Mouse (Mus musculus) liver, embryonic 15.5 days (tissue): ENCODE data around the gene Nmnat3. TPM values are rescaled to one million over a fixed set of nuclear protein-coding genes. Genes with fewer than 3 reads are reported as not detected.
A peak's percentile ranks its signal among the peaks of the same experiment; 100 is the strongest.

Source experiments
- ATAC-seq: fragments of 200-750 bp; cut with Nextera tagmentation; 2 replicates; pipeline ENCODE4 v1.8.0; 2017; ENCODE audit warnings: moderate number of reproducible peaks, mild to moderate bottlenecking, moderate library complexity; ENCODE audit not compliant: insufficient read depth
- H3K27ac ChIP-seq: fragments of 300-500 bp; sonication (generic); replicated peaks from 2 replicates; pipeline ENCODE4 v1.5.1; 2015; ENCODE audit warnings: mild to moderate bottlenecking, inconsistent platforms
- H3K27me3 ChIP-seq: fragments of 300-500 bp; sonication (generic); 2 replicates; pipeline ENCODE4 v1.6.1; 2015; ENCODE audit warnings: mild to moderate bottlenecking, inconsistent platforms
- H3K36me3 ChIP-seq: fragments of 300-500 bp; sonication (generic); replicated peaks from 2 replicates; pipeline ENCODE4 v1.6.1; 2015; ENCODE audit warnings: moderate library complexity, mild to moderate bottlenecking, inconsistent platforms
- H3K4me1 ChIP-seq: fragments of 300-500 bp; sonication (generic); replicated peaks from 2 replicates; pipeline ENCODE4 v1.6.1; 2015; ENCODE audit warnings: inconsistent platforms
- H3K4me2 ChIP-seq: fragments of 300-500 bp; sonication (generic); 2 replicates; pipeline ENCODE4 v1.6.1; 2015; ENCODE audit warnings: moderate library complexity, mild to moderate bottlenecking, inconsistent platforms
- H3K4me3 ChIP-seq: fragments of 300-500 bp; sonication (generic); replicated peaks from 2 replicates; pipeline ENCODE4 v1.5.1; 2015; ENCODE audit warnings: mild to moderate bottlenecking, inconsistent platforms
- H3K9ac ChIP-seq: fragments of 300-500 bp; sonication (generic); 2 replicates; pipeline ENCODE4 v1.6.1; 2015; ENCODE audit warnings: moderate library complexity, mild to moderate bottlenecking, inconsistent platforms
- H3K9me3 ChIP-seq: fragments of 300-500 bp; sonication (generic); replicated peaks from 2 replicates; pipeline ENCODE4 v1.6.1; 2016; ENCODE audit warnings: inconsistent platforms
- WGBS: fragments of 180-500 bp; shearing (Covaris S2); methylation state at CpG from one replicate; pipeline ENCODE4 v1.1.7; 2015; ENCODE audit warnings: mixed read lengths; ENCODE audit not compliant: insufficient replicate concordance; 5-methylcytosine and 5-hydroxymethylcytosine counted together
- polyA plus RNA-seq: library from polyadenylated mRNA; unstranded; fragments of >200 nt; fragmentation: Nextera tagmentation; extraction: Ambion mirVana; gene quantifications from 2 replicates; pipeline ENCODE4 v1.2.1, GENCODE M21; 2015

Gene Nmnat3
- polyA plus RNA-seq, 1 experiment from 2014 or later, result 28.6 TPM

DNA sequence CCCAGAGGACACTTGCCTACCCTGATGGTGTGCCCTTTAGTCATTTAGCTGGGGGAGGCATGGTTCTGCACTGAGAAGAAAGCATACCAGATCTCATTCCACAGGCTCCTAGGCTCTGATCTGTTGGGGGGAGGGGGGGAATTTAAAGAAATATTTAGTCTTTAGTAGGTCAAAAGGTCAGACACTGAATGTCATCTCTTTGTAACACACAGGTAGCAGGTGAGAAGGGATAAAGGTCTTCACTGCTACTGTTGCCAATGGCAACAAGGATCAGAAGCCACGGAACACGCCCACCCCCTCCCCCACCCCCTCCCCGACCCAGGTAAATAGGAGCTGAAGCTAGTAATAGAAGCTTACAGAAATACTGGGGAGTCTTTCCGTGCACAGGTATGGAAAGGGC is 136.5 kb downstream of the Nmnat3 start:
- Histone ChIP-seq H3K36me3 (no peaks in the 10 kb centered on the region), H3K9ac (no peak overlapping the region), H3K27me3 (peaks cover 41% of the 10 kb centered on the region), H3K4me3 (no peak overlapping the region), H3K9me3 (no peaks in the 10 kb centered on the region), H3K27ac (peak overlapping the region; percentile 76), H3K4me1 (peaks cover 28% of the 10 kb centered on the region), H3K4me2 (peak overlapping the region; percentile 59)
- no peak for ATAC-seq
- 21% methylated on average over 4 of the region's 4 CpGs for WGBS

DNA sequence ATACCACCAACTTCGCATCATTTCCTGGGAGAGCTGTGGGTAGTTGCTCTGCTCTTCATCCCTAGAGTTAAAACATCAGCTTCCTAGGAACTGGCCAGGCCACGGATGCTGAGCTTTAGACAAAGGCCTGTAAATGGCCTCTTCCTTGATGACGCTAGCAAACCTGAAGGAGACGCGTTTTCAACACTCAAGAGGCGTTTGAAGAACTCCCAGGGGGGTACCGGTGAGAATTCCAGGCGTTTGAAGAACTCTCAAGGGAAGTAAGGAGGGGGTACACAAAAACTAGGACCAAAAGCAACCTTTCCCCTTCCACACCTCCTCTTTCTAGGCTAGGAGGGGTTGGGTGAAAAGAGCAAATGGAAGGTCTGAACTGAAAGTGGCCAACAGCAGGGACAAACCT is 137.1 kb downstream of the Nmnat3 start:
- peak overlapping the region; percentile 59 for H3K4me2 ChIP-seq
- no peaks in the 10 kb centered on the region for H3K36me3 ChIP-seq
- H3K27me3 ChIP-seq, result peaks cover 41% of the 10 kb centered on the region
- no peaks in the 10 kb centered on the region for H3K9me3 ChIP-seq
- peaks cover 34% of the 10 kb centered on the region for H3K4me1 ChIP-seq
- WGBS, result 7% methylated on average over 8 of the region's 8 CpGs
- peak overlapping the region; percentile 76 for H3K27ac ChIP-seq
- no peak for ATAC-seq
- no peak overlapping the region for H3K9ac ChIP-seq
- H3K4me3 ChIP-seq, result peak overlapping the region; percentile 54

- under 1% methylated on average over 39 of the region's 42 CpGs for WGBS
- Histone ChIP-seq H3K4me2 (peak overlapping the region; percentile 59), H3K27me3 (peaks cover 41% of the 10 kb centered on the region), H3K4me3 (peak overlapping the region; percentile 54), H3K36me3 (no peaks in the 10 kb centered on the region), H3K9me3 (no peaks in the 10 kb centered on the region), H3K27ac (peak overlapping the region; percentile 54), H3K9ac (0 out of 2 replicates have a peak overlapping the region, but pooled peaks have one; percentile 40), H3K4me1 (peaks cover 35% of the 10 kb centered on the region)
- ATAC-seq, result peak; percentile 53
These were observed 137.5 kb downstream of the Nmnat3 start for GRCm38 (mm10) chr9:98424725-98425210.

DNA sequence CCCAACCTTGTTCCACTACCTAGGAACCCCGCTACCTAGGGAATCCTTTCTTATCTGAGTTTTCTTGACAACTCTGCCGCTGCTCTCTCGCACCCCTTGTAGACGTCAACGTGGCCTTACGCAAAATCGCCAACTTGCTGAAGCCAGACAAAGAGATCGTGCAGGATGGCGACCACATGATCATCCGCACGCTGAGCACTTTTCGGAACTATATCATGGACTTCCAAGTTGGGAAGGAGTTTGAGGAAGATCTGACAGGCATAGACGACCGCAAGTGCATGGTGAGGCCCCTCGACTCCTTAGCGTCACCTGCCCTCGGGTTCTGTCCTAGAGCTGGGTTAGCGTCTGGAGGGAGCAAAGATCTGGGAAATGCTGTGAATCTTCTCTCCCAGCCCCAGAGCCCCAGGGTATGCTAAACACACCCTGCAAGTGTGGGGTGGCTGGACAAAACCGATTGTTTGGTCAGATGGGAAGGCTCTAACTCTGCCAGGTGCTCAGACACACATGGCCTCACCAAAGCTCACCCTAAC is 138.2 kb downstream of the Nmnat3 start:
- H3K36me3 ChIP-seq, result no peaks in the 10 kb centered on the region
- H3K27me3 ChIP-seq, result peaks cover 41% of the 10 kb centered on the region
- peak overlapping the region; percentile 59 for H3K4me2 ChIP-seq
- WGBS, result 13% methylated on average over 19 of the region's 19 CpGs
- H3K9ac ChIP-seq, result 0 out of 2 replicates have a peak overlapping the region, but pooled peaks have one; percentile 40
- ATAC-seq, result no peak
- peak overlapping the region; percentile 54 for H3K4me3 ChIP-seq
- H3K4me1 ChIP-seq, result peaks cover 35% of the 10 kb centered on the region
- H3K9me3 ChIP-seq, result no peaks in the 10 kb centered on the region
- H3K27ac ChIP-seq, result peak overlapping the region; percentile 9; the same call in 1 of the 2 replicates

DNA sequence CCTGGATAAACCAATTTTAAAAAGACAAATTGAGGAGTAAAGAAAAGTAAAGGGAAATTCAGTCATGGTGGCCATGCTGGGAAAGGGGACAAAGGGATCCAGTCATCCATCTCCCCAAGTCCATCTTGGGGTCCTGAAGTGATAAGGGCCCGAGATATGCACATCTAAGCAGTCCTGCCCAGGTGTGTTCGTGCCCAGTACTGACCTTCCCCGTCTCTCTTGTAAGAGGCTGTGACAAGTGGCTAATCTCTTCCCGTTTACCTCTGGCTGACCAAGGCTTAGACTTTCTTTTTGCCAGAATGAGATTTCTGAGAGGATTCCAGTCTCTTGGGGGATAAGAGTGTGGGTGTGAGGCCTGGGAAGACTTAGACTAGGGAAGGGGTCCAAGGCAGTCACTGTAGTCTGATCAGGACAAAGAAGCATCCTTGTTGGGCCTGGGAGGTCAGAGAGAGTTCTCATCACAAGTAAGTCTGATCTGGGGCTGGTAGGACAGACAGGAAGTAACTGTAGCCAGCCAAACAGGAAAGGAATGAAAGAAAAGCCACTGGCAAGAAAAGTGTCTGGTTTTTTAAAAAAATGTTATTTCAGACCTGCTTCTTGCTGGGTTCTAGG is 140.8 kb downstream of the Nmnat3 start:
- Histone ChIP-seq H3K9ac (no peak overlapping the region), H3K4me1 (peaks cover 31% of the 10 kb centered on the region), H3K4me2 (no peak overlapping the region), H3K27ac (peak overlapping the region; percentile 25; the same call in 1 of the 2 replicates), H3K9me3 (no peaks in the 10 kb centered on the region), H3K27me3 (peaks cover 38% of the 10 kb centered on the region), H3K36me3 (no peaks in the 10 kb centered on the region), H3K4me3 (no peak overlapping the region)
- WGBS, result 44% methylated on average over 4 of the region's 4 CpGs
- ATAC-seq, result no peak

DNA sequence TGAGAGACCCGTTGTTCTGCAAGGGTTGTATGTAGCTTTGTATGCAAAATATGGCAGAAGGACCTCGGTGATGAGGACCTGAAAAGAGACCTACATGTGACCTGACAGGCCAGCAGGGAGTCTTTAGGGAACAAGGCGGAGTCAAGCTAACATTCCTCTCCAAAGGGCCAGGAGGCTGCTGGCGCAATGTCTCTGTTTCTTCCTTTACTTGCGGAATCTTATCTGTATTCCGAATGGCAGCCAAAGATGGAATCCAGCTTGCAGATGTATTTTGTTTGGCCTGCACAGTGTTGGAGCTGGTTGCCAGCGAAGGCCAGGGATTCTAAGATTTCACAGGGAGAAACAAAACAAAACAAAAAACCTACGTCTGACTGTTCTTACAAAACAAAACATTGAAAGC is 141.5 kb downstream of the Nmnat3 start:
- no peak overlapping the region for H3K4me3 ChIP-seq
- H3K27me3 ChIP-seq, result peaks cover 31% of the 10 kb centered on the region
- ATAC-seq, result no peak
- no peaks in the 10 kb centered on the region for H3K9me3 ChIP-seq
- no peak overlapping the region for H3K4me2 ChIP-seq
- peaks cover 31% of the 10 kb centered on the region for H3K4me1 ChIP-seq
- H3K36me3 ChIP-seq, result no peaks in the 10 kb centered on the region
- WGBS, result 61% methylated on average over 8 of the region's 8 CpGs
- no peak overlapping the region for H3K9ac ChIP-seq
- 0 out of 2 replicates have a peak overlapping the region, but pooled peaks have one; percentile 25 for H3K27ac ChIP-seq

- H3K27ac ChIP-seq, result no peak overlapping the region
- WGBS, result 41% methylated on average over 7 of the region's 7 CpGs
- no peaks in the 10 kb centered on the region for H3K36me3 ChIP-seq
- no peaks in the 10 kb centered on the region for H3K9me3 ChIP-seq
- H3K9ac ChIP-seq, result no peak overlapping the region
- H3K4me2 ChIP-seq, result no peak overlapping the region
- ATAC-seq, result no peak
- no peak overlapping the region for H3K4me3 ChIP-seq
- peaks cover 32% of the 10 kb centered on the region for H3K4me1 ChIP-seq
- H3K27me3 ChIP-seq, result peaks cover 20% of the 10 kb centered on the region
These were observed 142.6 kb downstream of the Nmnat3 start for GRCm38 (mm10) chr9:98429806-98430205.

GRCm38 (mm10) chr9:98430528-98430927 is 143.3 kb downstream of the Nmnat3 start:
- 65% methylated on average over 3 of the region's 3 CpGs for WGBS
- Histone ChIP-seq H3K27ac (no peak overlapping the region), H3K4me1 (peaks cover 31% of the 10 kb centered on the region), H3K36me3 (no peaks in the 10 kb centered on the region), H3K4me3 (no peak overlapping the region), H3K4me2 (no peak overlapping the region), H3K27me3 (peaks cover 13% of the 10 kb centered on the region), H3K9me3 (no peaks in the 10 kb centered on the region), H3K9ac (no peak overlapping the region)
- no peak for ATAC-seq

- Histone ChIP-seq H3K9me3 (no peaks in the 10 kb centered on the region), H3K4me2 (no peak overlapping the region), H3K4me3 (no peak overlapping the region), H3K36me3 (no peaks in the 10 kb centered on the region), H3K27ac (no peak overlapping the region), H3K9ac (no peak overlapping the region), H3K27me3 (no peaks in the 10 kb centered on the region), H3K4me1 (peaks cover 22% of the 10 kb centered on the region)
- 76% methylated on average over 2 of the region's 2 CpGs for WGBS
- ATAC-seq, result no peak
These were observed 145.8 kb downstream of the Nmnat3 start for GRCm38 (mm10) chr9:98433021-98433420.

DNA sequence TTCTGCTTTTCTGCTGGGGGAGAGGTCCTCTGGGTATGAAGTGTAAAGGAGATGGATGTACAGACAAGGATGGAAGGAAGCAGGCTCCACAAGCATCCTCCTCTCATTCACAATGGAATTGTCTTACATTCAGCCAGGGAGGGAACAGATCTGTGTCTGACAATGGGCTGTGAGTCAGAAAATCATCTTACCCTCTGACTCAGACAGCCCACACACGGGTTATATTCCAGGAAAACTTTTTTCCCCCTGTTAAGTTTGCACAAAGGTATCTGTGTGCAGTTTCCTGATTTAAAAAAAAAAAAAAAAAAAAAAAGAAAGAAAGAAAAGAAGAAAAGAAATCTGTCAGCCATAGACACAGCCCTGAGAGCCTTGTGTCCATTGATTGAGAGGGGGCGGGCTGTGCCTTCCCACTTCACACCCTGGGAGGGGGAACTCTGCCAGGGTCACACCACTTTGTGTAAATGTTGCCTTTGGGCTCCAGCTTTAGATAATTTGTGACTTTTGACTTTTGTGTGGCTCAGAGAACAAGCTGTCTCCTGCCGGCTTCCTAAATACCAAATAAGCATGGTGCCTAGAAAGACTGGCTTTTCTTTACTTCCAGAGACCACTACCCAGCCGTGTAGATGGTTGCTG is 146.8 kb downstream of the Nmnat3 start:
- H3K4me3 ChIP-seq, result no peak overlapping the region
- no peaks in the 10 kb centered on the region for H3K27me3 ChIP-seq
- H3K36me3 ChIP-seq, result no peaks in the 10 kb centered on the region
- WGBS, result 40% methylated on average over 4 of the region's 4 CpGs
- 0 out of 2 replicates have a peak, but pooled peaks cover 13% of the 10 kb centered on the region for H3K4me1 ChIP-seq
- ATAC-seq, result no peak
- no peak overlapping the region for H3K4me2 ChIP-seq
- no peaks in the 10 kb centered on the region for H3K9me3 ChIP-seq
- no peak overlapping the region for H3K9ac ChIP-seq
- no peak overlapping the region for H3K27ac ChIP-seq

DNA sequence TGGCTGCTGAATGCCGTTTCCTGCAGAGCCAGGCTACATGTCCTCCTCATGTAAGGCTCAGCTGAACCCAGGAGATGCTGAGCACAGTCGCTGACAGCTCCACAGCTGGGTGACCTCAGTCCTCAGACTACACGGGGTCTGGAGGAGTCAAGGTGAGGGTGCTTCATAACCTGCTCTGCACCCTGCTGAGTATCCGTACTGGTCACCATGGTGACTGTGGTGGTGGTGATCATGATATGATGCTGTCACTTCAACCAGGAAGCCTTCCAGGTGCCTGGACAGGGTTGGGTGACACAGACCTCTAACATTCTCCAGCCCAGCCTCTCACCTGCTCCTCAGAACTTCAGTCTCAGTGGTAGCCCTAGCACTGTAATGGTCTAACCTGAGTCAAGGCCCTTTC is 150.6 kb downstream of the Nmnat3 start:
- no peak for ATAC-seq
- Histone ChIP-seq H3K4me1 (0 out of 2 replicates have a peak, but pooled peaks cover 5% of the 10 kb centered on the region), H3K9me3 (no peaks in the 10 kb centered on the region), H3K27me3 (no peaks in the 10 kb centered on the region), H3K27ac (no peak overlapping the region), H3K4me2 (no peak overlapping the region), H3K36me3 (no peaks in the 10 kb centered on the region), H3K9ac (no peak overlapping the region), H3K4me3 (no peak overlapping the region)
- WGBS, result 76% methylated on average over 4 of the region's 4 CpGs
